Mouse (Mus musculus) left cerebral cortex, postnatal 36 days (tissue): ENCODE measurements around the gene Arl4d. TPM values are rescaled to one million over a fixed set of nuclear protein-coding genes. Genes with fewer than 3 reads are reported as not detected.
A peak's percentile ranks its signal among the peaks of the same experiment; 100 is the strongest.
"Not testable (repeated sequence)": the region's sequence is repeated elsewhere in the genome, so short reads cannot be mapped to it uniquely, and the experiment has no call there.

Source experiments
- DNase-seq, 2 experiments: peaks; one replicate each; pipeline ENCODE4 v3.0.0; 2021 to 2022; ENCODE audit warnings: low spot score in 2 of 2, mixed read lengths in 1 of 2
- intact Hi-C: fragments of 180-260 bp; cut with DNase I; formaldehyde crosslinking; loops from one replicate; pipeline ENCODE4 v1.15.1; 2025
- total RNA-seq, 2 experiments: library from RNA; stranded (reverse); gene quantifications; 2 replicates each; pipeline ENCODE4 v1.2.3; 2021

The Arl4d gene
- total RNA-seq = 10 to 100 TPM; 18.3 to 38.8 TPM

DNA sequence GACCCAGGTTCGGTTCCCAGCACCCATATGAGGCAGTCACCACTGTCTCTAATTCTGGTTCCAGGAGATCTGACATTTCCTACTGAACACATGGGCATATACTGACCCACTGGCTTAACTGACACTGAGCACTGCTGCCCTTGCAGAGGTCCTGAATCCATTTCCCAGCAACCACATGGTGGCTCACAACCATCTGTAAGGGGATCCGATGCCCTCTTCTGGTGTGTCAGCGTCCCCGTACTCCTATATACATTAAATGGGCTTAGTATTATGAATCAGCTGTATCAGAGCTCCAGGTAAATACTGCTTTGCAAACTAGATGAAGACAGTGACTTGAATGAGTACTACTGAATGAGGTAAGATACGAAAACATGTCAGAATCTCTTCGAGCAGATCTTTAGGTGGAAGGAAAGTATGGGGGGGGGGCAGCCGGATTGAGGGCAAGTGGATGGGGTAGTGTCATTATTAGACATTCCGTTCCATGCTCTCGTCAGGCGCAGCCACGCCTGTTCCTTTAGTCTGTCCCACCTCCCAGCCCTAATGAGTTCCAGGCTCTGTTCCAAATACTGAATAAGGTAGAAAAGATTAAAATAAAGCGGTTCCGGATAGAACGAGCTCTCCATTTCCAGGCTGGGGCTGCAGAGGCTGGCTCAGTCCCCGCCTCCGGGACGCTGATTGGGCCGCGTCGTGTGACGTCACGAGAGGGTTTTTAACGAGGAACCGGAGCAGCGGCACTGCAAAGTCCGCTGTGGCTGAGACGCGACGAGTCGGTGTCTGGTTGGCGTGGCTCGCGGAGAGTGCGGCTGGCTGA, at the start of gene Arl4d:
TSS of gene Arl4d (plus strand) at position 717 of the 811 bp plus-strand sequence.
- intact Hi-C loops = no loop called here
- peak; percentile 96 for DNase-seq

DNA sequence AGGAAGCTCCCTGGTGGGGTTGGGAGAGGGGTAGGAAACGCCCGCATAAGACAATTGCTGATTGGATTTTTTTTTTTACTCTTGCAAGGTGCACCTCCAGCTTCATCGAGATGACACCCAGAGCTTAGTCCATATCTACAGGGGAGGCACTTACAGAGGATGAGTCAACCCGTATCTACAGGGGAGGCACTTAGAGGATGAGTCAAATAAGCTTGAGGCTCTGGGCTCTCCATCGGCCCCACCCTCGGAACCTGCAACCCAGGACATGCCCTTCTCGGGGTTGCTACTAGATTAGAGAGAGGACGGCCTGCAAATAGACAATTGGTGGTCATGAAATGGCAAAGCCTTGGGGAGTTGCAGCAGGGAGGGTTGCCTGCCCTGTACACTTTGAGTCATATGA, 49.2 kb upstream of the Arl4d start:
- no peak for DNase-seq
- intact Hi-C loops = no loop called here

- intact Hi-C loops = no loop called here
- no peak for DNase-seq
Observed at GRCm38 (mm10) chr11:101616948-101617767, 48.2 kb upstream of the Arl4d start.

DNA sequence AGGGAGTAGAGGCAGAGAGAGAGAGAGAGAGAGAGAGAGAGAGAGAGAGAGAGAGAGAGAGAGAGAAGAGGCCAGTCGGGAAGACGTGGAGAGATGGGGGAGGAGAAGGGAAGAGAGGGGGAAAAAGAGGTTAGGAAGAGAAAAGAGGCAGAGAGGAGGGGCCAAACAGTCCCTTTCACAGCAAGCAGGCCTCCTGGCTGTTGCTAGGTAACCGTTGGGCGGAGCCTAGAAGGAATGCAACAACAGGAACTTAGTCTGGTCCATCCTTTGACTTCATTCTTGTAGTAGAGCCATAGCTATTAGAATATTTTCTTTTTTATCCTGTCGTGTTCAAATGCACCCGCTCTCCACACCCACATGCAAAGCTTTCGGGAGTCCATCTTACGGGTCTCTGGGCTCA, 47.5 kb upstream of the Arl4d start:
- no peak for DNase-seq
- intact Hi-C loops = no loop called here

DNA sequence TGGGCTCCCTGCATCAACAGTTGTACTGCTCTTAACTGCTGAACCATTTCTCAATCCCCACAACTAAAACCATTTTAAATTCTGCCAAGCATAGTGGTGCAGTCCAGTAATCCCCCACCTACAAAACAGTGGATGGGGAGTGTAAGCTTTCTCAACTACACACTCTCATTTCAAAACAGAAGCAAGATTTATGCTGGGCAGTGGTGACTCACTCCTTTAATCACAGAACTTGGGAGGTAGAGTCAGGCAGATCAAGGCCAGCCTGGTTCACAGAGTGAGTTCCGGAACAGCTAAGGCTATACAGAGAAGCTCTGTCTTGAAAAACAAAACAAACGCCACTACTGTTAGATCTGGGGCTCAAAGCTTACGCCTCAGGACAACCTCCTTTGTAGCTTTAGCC, 46.7 kb upstream of the Arl4d start:
- DNase-seq = no peak
- intact Hi-C loops = no loop called here

GRCm38 (mm10) chr11:101620022-101620655, 45.2 kb upstream of the Arl4d start:
- intact Hi-C loops, DNase-seq: not testable (repeated sequence)

DNA sequence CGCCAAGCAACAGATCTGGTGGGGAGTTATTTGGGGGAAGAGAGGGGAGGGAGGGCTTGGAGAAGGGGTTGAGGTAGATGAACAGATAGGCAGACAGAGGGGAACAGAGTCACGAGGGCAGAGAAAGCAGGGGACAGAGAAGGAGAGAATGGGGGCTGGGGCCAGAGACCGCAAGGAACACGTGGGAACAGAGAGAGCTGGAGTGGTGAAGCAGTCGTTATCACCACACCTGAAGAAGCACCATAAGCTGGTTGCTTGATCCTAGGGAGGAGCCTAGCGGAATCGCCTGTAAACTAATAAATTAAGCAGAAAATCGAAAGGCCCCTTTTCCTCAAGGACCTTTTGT, 38.7 kb upstream of the Arl4d start:
- no peak for DNase-seq
- intact Hi-C loops = no loop called here

DNA sequence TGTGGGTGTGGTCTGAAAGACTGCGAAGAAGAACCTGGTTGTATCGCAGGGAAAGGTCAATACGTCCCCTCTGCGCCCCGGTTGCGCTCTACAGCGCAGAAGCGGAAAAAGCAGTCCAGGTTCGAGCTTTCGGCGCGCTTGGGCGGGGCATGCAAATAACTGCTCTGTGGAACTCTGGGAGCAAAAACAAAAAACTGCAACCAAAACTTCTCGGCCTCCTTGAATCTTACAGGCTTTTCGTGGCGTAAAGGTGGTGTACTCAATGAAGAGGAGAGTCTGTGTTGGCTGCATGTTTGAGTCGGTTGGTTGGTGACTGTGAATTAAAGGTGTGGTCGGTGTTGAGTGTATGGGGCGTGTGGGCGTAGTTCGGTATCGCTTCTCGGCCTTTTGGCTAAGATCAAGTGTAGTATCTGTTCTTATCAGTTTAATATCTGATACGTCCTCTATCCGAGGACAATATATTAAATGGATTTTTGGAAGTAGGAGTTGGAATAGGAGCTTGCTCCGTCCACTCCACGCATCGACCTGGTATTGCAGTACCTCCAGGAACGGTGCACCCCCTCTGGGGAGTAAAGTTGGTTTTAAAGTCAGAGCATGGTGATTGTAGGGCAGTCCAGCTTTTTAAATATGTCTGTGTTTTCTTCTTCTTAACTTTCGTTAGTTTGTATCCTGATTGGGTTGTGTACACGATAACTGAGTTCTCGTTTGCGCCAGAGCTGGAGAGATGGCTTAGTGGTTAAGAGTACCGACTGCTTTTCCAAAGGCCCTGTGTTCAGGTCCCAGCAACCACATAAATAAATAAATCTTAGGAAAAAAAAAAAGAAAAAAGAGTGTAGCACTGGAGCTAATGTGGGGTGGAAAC, 38.1 kb upstream of the Arl4d start, which contains the start of gene Rdm1:
TSS of gene Rdm1 (plus strand) at position 201 of the 862 bp plus-strand sequence.
- DNase-seq = peak; percentile 75 to 77
- intact Hi-C loops = no loop called here

- peak; percentile 72 to 78 for DNase-seq
- intact Hi-C loops = no loop called here
Observed at GRCm38 (mm10) chr11:101627857-101628559, 37.3 kb upstream of the Arl4d start.

- intact Hi-C loops, DNase-seq: not testable (repeated sequence)
Observed at GRCm38 (mm10) chr11:101628733-101629417, 36.5 kb upstream of the Arl4d start.

DNA sequence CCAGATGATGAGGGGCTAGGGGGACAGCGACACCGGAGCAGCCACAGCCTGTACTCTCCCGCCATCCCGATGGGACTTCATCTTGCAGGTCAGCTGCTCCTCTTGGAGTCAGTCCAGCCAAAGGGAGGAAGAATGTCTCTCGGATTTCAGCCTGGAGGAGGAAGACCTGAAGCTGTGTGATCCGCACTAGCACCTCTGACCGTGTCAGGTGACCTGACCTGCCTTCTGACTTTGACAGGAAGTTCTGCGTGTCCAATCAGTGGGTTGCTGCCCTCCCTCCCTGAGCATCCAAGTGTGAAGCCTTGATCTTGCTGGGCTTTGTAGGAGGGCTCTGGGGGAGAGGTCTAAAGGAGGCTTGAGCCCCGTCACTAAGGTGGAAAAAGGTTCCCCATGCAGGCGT, 29.7 kb upstream of the Arl4d start:
- intact Hi-C loops = no loop called here

DNA sequence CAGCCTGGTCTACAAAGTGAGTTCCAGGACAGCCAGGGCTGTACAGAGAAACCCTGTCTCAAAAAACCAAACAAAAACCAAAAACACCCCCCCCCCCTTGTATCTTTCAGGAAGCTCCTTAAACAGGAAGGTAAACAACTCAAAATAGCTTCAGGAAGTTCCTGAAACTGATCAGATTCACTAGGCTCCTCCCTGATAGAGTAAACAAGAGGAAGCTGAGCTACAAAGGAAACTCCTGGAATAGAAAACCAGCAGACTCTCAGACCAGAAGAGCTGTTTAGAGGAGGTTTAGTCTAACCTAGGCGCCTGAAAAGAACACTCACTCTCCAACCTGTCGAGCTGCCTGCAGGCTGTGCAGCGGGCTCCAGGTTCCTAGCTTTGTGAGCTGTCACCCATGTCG, 25.6 kb upstream of the Arl4d start:
- intact Hi-C loops = no loop called here
- DNase-seq = no peak

More for the DNA sequence above, 29.7 kb upstream of the Arl4d start:
- DNase-seq = no peak

DNA sequence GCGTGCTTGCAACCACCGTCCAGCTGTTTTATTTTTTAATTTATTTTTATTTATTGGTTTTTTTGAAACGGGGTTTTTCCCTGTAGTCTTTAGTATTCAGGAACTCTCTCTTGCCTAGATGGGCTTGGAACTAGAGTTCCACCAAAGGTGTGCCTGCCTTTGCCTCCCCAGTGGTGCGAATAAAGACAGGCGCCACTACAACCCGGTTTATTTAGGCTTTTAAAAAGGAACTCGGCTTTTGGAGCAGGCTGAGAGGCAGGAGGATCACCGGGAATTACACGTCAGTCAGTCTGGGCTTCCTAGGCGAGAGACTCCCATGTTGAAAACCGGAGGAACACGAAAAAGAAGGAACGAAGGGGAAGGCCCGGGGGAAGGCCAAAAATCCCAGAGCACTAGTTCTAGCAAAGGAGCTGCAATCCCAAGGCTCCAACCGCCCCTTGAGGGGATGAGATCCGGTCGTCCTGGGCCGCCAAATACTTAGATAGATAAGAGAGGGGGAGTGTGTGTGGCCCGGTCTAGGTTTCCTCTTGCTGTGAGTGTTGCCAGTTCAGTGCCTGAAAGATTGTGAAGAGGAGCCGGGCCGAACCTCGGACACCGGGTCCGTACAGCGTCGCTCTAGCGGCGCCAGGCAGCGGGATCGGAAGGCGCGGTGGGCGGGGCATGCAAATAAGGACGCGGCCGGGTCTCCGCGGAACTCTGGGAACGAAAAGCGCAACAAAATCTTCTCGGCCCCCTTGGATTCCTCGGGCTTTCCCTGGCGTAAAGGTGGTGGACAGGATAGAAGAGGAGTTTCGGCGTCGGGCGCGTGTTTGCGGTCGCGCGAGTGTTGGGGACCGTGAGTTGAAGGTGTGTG, 24.3 kb upstream of the Arl4d start:
- intact Hi-C loops = not testable (repeated sequence)
- peak; percentile 77 to 83 for DNase-seq

GRCm38 (mm10) chr11:101641710-101642642, 23.4 kb upstream of the Arl4d start:
- peak; percentile 8 to 26 for DNase-seq
- intact Hi-C loops = not testable (repeated sequence)

GRCm38 (mm10) chr11:101642931-101643330, 22.4 kb upstream of the Arl4d start:
- DNase-seq = no peak

DNA sequence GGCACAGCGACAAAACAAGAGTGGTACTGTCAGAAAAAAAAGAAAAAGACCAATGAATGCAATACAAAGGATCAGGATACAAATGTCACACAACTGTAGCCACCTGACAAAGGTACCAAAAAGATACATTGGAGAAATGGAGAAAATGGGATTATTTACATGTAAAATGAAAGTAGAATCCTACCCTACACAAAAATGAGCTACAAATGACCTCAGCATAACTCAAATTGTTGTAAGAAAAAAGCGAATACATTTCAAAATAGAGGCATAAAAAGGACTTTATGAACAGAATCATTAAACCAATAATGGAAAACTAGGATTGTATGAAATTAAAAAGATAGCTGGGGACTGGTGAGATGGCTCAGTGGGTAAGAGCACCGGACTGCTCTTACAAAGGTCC, 20.8 kb upstream of the Arl4d start:
- intact Hi-C loops = no loop called here
- no peak for DNase-seq

More at GRCm38 (mm10) chr11:101642931-101643330, 22.4 kb upstream of the Arl4d start:
- intact Hi-C loops = no loop called here
